Mouse (Mus musculus) heart, adult 2 months (tissue): Measurements from ENCODE around the gene Asb5.
"Not testable (repeated sequence)": the region's sequence is repeated elsewhere in the genome, so short reads cannot be mapped to it uniquely, and the experiment has no call there.

Experiments
- CTCF ChIP-seq: fragments of 200-600 bp; IDR thresholded peaks from 2 replicates; pipeline ENCODE4 v1.8.1; 2022; ENCODE audit warnings: antibody characterized with exemption, mild to moderate bottlenecking, moderate library complexity
- EP300 ChIP-seq: fragments of 200-500 bp; IDR thresholded peaks from 2 replicates; pipeline ENCODE4 v1.6.1; 2011; ENCODE audit warnings: low read depth, low read length, control low read depth; ENCODE audit not compliant: insufficient read depth
- POLR2A ChIP-seq: fragments of 200-500 bp; IDR thresholded peaks from 2 replicates; pipeline ENCODE4 v1.6.1; 2011; ENCODE audit warnings: mild to moderate bottlenecking, low read depth, low read length, control low read depth; ENCODE audit not compliant: insufficient read depth

DNA sequence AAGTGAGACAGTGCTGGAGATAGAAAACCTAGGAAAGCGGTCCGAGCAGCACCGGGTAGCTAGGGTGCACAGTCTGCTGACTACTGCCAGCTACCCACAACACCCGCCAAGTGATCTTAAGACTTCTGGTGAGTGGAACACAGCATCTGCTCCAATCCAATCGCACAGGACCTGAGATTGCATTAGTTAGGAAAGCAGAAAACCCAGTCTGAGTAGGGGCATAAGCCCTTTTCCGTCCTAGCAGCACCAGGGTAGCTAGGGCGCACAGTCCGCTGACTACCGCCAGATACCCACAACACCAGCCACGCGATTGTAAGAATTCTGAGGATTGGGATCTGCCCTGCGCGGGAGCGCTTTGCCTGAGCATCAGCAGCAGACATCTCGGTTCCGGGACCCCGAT, 87.3 kb downstream of the Asb5 start:
- not testable (repeated sequence) for TF ChIP-seq EP300, POLR2A, CTCF
